Comparison of ENCODE assay signal across 24 mouse cellular contexts in the genomic region with DNA sequence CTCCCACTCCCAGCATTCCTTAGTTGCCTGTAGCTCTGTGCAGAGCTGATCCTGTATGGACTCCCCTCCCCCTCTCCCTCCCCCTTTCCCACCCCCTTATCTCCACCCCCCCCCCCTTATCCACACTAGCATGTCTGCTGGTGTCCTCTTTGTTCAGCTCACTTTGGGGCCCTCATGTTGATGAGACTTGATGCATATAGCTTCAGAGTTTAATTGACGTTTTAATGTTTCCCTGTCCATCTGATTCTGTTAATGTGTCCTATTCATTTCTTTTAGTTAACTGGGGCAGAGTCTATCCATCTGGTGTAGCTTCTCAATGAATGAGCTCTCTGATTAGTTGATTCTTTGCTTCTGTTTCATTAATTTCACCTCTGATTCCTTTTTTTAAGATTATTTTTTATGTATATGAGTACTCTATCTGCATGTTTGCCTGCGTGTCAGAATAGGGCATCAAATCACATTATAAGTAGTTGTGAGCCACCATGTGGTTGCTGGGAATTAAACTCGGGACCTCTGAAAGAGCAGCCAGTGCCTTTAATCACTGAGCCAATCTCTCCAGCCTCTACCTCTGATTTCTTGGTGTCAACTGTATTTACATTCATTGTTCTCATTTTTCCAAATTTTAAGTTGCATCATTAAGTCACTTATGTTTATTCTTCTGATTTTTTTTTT.
DNase-seq lines count a peak whose midpoint lies in the region; ATAC-seq and TF ChIP-seq lines count a peak whose summit lies in the region.
"Had no signal": no experiment of that assay in that cellular context is flagged by ENCODE, and none has a peak within 500 bp of the region (broad histone marks: within the 10 kb centered on the region; RNA-seq: fewer than 3 reads in every experiment).

No protein-coding gene starts in this region.

- intact Hi-C loops in heart, postnatal 10 days (cut with DNase I), result no loop called here

- WGBS in forebrain, embryonic 15.5 days, result 34% methylated on average over 3 of the region's 3 CpGs
- 54% methylated on average over 3 of the region's 3 CpGs for WGBS in forebrain, embryonic 12.5 days
- WGBS in lung, embryonic 14.5 days, result 63% methylated on average over 3 of the region's 3 CpGs

- H3K36me3 ChIP-seq in forebrain, embryonic 15.5 days, result no peaks in the 10 kb centered on the region
- H3K36me3 ChIP-seq in forebrain, embryonic 12.5 days (replicated peaks), result no peaks in the 10 kb centered on the region
- no peaks in the 10 kb centered on the region for H3K36me3 ChIP-seq in lung, embryonic 14.5 days (ENCODE audit: insufficient read depth)
- H3K36me3 ChIP-seq: embryonic facial prominence, embryonic 12.5 days; limb, embryonic 12.5 days; liver, embryonic 15.5 days; lung, embryonic 15.5 days had no signal

- DNase-seq in lung, embryonic 14.5 days, result peak; percentile 8
- no peak for DNase-seq in lung, postnatal 36 days
- peak; percentile 11 for DNase-seq in adipocyte (ENCODE audit: low spot score)
- DNase-seq in retina, postnatal 1 day, result peak; percentile 82
- no peak for DNase-seq in cerebellum, adult 9-10 months
- no peak for DNase-seq in heart, postnatal 10 days
- DNase-seq: adrenal gland, adult 2 months; cerebellum, adult 8-10 months; cerebellum, postnatal 36 days; embryo, embryonic 11 days; gastrocnemius, postnatal 10 days; kidney, adult 8-10 months; kidney, postnatal 14 days; midbrain, embryonic 14.5 days had no signal

- H3K4me2 ChIP-seq in forebrain, embryonic 15.5 days (replicated peaks), result no peak overlapping the region
- H3K4me2 ChIP-seq in forebrain, embryonic 12.5 days, result no peak overlapping the region
- no peak overlapping the region for H3K4me2 ChIP-seq in lung, embryonic 14.5 days
- H3K4me2 ChIP-seq: embryonic facial prominence, embryonic 12.5 days; limb, embryonic 12.5 days; liver, embryonic 15.5 days; lung, embryonic 15.5 days had no signal

- no peak for TF ChIP-seq CTCF in lung, embryonic 14.5 days (IDR thresholded peaks at IDR 0.05; ENCODE audit: low read depth)

- no peaks in the 10 kb centered on the region for H3K27me3 ChIP-seq in forebrain, embryonic 15.5 days
- no peaks in the 10 kb centered on the region for H3K27me3 ChIP-seq in forebrain, embryonic 12.5 days
- no peaks in the 10 kb centered on the region for H3K27me3 ChIP-seq in lung, embryonic 14.5 days (ENCODE audit: insufficient read depth, low read length)
- H3K27me3 ChIP-seq: embryonic facial prominence, embryonic 12.5 days; limb, embryonic 12.5 days; liver, embryonic 15.5 days; lung, embryonic 15.5 days had no signal

- H3K4me1 ChIP-seq in forebrain, embryonic 15.5 days, result no peaks in the 10 kb centered on the region
- H3K4me1 ChIP-seq in forebrain, embryonic 12.5 days, result no peaks in the 10 kb centered on the region
- H3K4me1 ChIP-seq in lung, embryonic 14.5 days (ENCODE audit: insufficient read depth), result no peaks in the 10 kb centered on the region
- H3K4me1 ChIP-seq: embryonic facial prominence, embryonic 12.5 days; limb, embryonic 12.5 days; liver, embryonic 15.5 days; lung, embryonic 15.5 days had no signal

- H3K27ac ChIP-seq in forebrain, embryonic 15.5 days (replicated peaks), result no peak overlapping the region
- no peak overlapping the region for H3K27ac ChIP-seq in forebrain, embryonic 12.5 days
- no peak overlapping the region for H3K27ac ChIP-seq in lung, embryonic 14.5 days (ENCODE audit: low read depth)
- H3K27ac ChIP-seq: embryonic facial prominence, embryonic 12.5 days; left cerebral cortex, adult 2 months; limb, embryonic 12.5 days; liver, embryonic 15.5 days; lung, embryonic 15.5 days; macrophage had no signal

- H3K9me3 ChIP-seq in forebrain, embryonic 15.5 days, result no peaks in the 10 kb centered on the region
- H3K9me3 ChIP-seq in forebrain, embryonic 12.5 days, result no peaks in the 10 kb centered on the region
- no peaks in the 10 kb centered on the region for H3K9me3 ChIP-seq in lung, embryonic 14.5 days (ENCODE audit: low read depth, low read length)
- H3K9me3 ChIP-seq: embryonic facial prominence, embryonic 12.5 days; limb, embryonic 12.5 days; liver, embryonic 15.5 days; lung, embryonic 15.5 days had no signal

- H3K4me3 ChIP-seq in forebrain, embryonic 15.5 days, result no peak overlapping the region
- no peak overlapping the region for H3K4me3 ChIP-seq in forebrain, embryonic 12.5 days (replicated peaks)
- no peak overlapping the region for H3K4me3 ChIP-seq in lung, embryonic 14.5 days (ENCODE audit: low read depth, low read length)
- H3K4me3 ChIP-seq: embryonic facial prominence, embryonic 12.5 days; left cerebral cortex, adult 2 months; limb, embryonic 12.5 days; liver, embryonic 15.5 days; lung, embryonic 15.5 days had no signal

- ATAC-seq in forebrain, embryonic 15.5 days (replicated peaks), result peak; percentile 67; the same call in 1 of the 2 replicates
- ATAC-seq in forebrain, embryonic 12.5 days (ENCODE audit: low FRiP score), result no peak
- ATAC-seq in lung, embryonic 14.5 days (ENCODE audit: insufficient read depth), result no peak
- ATAC-seq: CD4-positive, CD25-positive, alpha-beta regulatory T cell, adult 4 months; intestine, embryonic 16.5 days had no signal

- no peak overlapping the region for H3K9ac ChIP-seq in forebrain, embryonic 15.5 days (replicated peaks)
- H3K9ac ChIP-seq in forebrain, embryonic 12.5 days, result no peak overlapping the region
- no peak overlapping the region for H3K9ac ChIP-seq in lung, embryonic 14.5 days
- H3K9ac ChIP-seq: embryonic facial prominence, embryonic 12.5 days; limb, embryonic 12.5 days; liver, embryonic 15.5 days; lung, embryonic 15.5 days had no signal

Comparison
In these comparisons a context has a peak if more than half of its experiments do, and no peak if none do; other contexts are left out.
1. DNase-seq: peak in lung, embryonic 14.5 days (single experiment), adipocyte (single experiment) and retina, postnatal 1 day (single experiment); none in lung, postnatal 36 days (single experiment), cerebellum, adult 9-10 months (single experiment) and heart, postnatal 10 days (0 of 2).